Comparison of ENCODE assay signal across 17 mouse cellular contexts in genomic region chr5:117111064-117111773, GRCm38 (mm10). TPM values are rescaled to one million over a fixed set of nuclear protein-coding genes. Genes with fewer than 3 reads are reported as not detected.
A peak's percentile ranks its signal among the peaks of the same experiment; 100 is the strongest.
DNase-seq lines count a peak whose midpoint lies in the region; ATAC-seq and TF ChIP-seq lines count a peak whose summit lies in the region.
"Had no signal": no experiment of that assay in that cellular context is flagged by ENCODE, and none has a peak within 500 bp of the region (broad histone marks: within the 10 kb centered on the region; RNA-seq: fewer than 3 reads in every experiment).

No protein-coding gene starts in this region.

- in situ Hi-C loops in ES-E14 (cut with MboI; ENCODE audit: low sequenced_read_pairs in 2 of 2, unreplicated experiment in 2 of 2), result no loop called here

- H3K4me3 ChIP-seq in forebrain, postnatal 0 days (ENCODE audit: low read depth, low read length), result no peak overlapping the region
- no peak overlapping the region for H3K4me3 ChIP-seq in forebrain, embryonic 11.5 days (ENCODE audit: low read depth, low read length)
- H3K4me3 ChIP-seq in left cerebral cortex, adult 2 months, result no peak overlapping the region
- H3K4me3 ChIP-seq in ES-E14 (ENCODE audit: insufficient read depth in 1 of 2, low read depth in 1 of 2, low read length in 2 of 2, poor library complexity in 1 of 2, severe bottlenecking in 1 of 2), result peak overlapping the region; percentile 22 to 31; a peak in 2 of 4 replicates
- H3K4me3 ChIP-seq: hindbrain, embryonic 13.5 days; midbrain, embryonic 10.5 days had no signal

- no peak for DNase-seq in forebrain, postnatal 0 days
- DNase-seq in forebrain, embryonic 11.5 days (ENCODE audit: low spot score), result no peak
- no peak for DNase-seq in left cerebral cortex, adult 2 months (ENCODE audit: extremely low spot score in 1 of 2, low spot score in 2 of 2)
- DNase-seq in left cerebral cortex, adult 11 months (ENCODE audit: low spot score), result no peak
- no peak for DNase-seq in ES-E14 (ENCODE audit: low read depth, low spot score)
- peak; percentile 36 for DNase-seq in kidney, postnatal 10 days
- no peak for DNase-seq in frontal cortex, adult 2 months (ENCODE audit: extremely low spot score in 1 of 2, low spot score in 1 of 2)
- DNase-seq: cerebellum, adult 18-20 months; embryo, embryonic 11 days; gastrocnemius, postnatal 25 days; lung, postnatal 14 days; right cerebral cortex, postnatal 4 days had no signal

- peaks cover 50% of the 10 kb centered on the region for H3K36me3 ChIP-seq in forebrain, postnatal 0 days (ENCODE audit: insufficient read depth)
- peaks cover 9% of the 10 kb centered on the region; the same call in 1 of the 2 replicates for H3K36me3 ChIP-seq in forebrain, embryonic 11.5 days (ENCODE audit: control insufficient read depth, insufficient read depth, low read length)
- peaks cover 36% of the 10 kb centered on the region for H3K36me3 ChIP-seq in ES-E14 (ENCODE audit: control insufficient read depth, insufficient read depth, low read length, poor library complexity, severe bottlenecking)

- no peak overlapping the region for H3K27ac ChIP-seq in forebrain, postnatal 0 days (ENCODE audit: low read depth, low read length)
- H3K27ac ChIP-seq in forebrain, embryonic 11.5 days (ENCODE audit: low read depth, low read length), result no peak overlapping the region
- no peak overlapping the region for H3K27ac ChIP-seq in left cerebral cortex, adult 2 months
- H3K27ac ChIP-seq in ES-E14 (ENCODE audit: insufficient read depth, low read depth, low read length, poor library complexity, severe bottlenecking), result no peak overlapping the region
- H3K27ac ChIP-seq: hindbrain, embryonic 13.5 days; midbrain, embryonic 10.5 days had no signal

- H3K27me3 ChIP-seq in forebrain, postnatal 0 days (ENCODE audit: insufficient read depth, low read length), result no peaks in the 10 kb centered on the region
- H3K27me3 ChIP-seq in forebrain, embryonic 11.5 days (ENCODE audit: control insufficient read depth, insufficient read depth, low read length), result no peaks in the 10 kb centered on the region
- H3K27me3 ChIP-seq: hindbrain, embryonic 13.5 days had no signal

- no peak overlapping the region for H3K9ac ChIP-seq in forebrain, postnatal 0 days
- H3K9ac ChIP-seq in forebrain, embryonic 11.5 days (ENCODE audit: low read length), result no peak overlapping the region
- peak overlapping the region; percentile 14; the same call in 1 of the 2 replicates for H3K9ac ChIP-seq in ES-E14 (ENCODE audit: insufficient read depth, low read depth, low read length, poor library complexity, severe bottlenecking)
- H3K9ac ChIP-seq: hindbrain, embryonic 13.5 days had no signal

- 0 out of 2 replicates have a peak, but pooled peaks cover 3% of the 10 kb centered on the region for H3K4me1 ChIP-seq in forebrain, postnatal 0 days (ENCODE audit: insufficient read depth)
- H3K4me1 ChIP-seq in forebrain, embryonic 11.5 days (replicated peaks; ENCODE audit: control insufficient read depth, insufficient read depth, low read length), result no peaks in the 10 kb centered on the region; the same call in 1 of the 2 replicates
- H3K4me1 ChIP-seq in ES-E14 (ENCODE audit: control insufficient read depth in 2 of 2, insufficient read depth in 2 of 2, low read length in 2 of 2, poor library complexity in 1 of 2), result peaks cover 5 to 10% of the 10 kb centered on the region in 2 experiments; a peak in 3 of 4 replicates

- ATAC-seq in forebrain, postnatal 0 days, result no peak
- ATAC-seq in forebrain, embryonic 11.5 days (replicated peaks; ENCODE audit: low FRiP score), result no peak
- ATAC-seq in megakaryocyte progenitor cell, adult 5-6 weeks (replicated peaks; ENCODE audit: poor library complexity), result no peak
- ATAC-seq: forebrain, embryonic 16.5 days had no signal

- WGBS in forebrain, postnatal 0 days, result 93% methylated on average over 16 of the region's 16 CpGs
- WGBS in forebrain, embryonic 11.5 days, result 91% methylated on average over 16 of the region's 16 CpGs

- intact Hi-C loops in left cerebral cortex, adult 2 months (cut with DNase I), result no loop called here

- H3K4me2 ChIP-seq in forebrain, postnatal 0 days (ENCODE audit: low read depth), result no peak overlapping the region
- no peak overlapping the region for H3K4me2 ChIP-seq in forebrain, embryonic 11.5 days (ENCODE audit: low read depth, low read length, severe bottlenecking)
- H3K4me2 ChIP-seq: hindbrain, embryonic 13.5 days; liver, embryonic 11.5 days had no signal

- no peaks in the 10 kb centered on the region for H3K9me3 ChIP-seq in forebrain, postnatal 0 days (ENCODE audit: low read length)
- H3K9me3 ChIP-seq in forebrain, embryonic 11.5 days (ENCODE audit: control insufficient read depth, low read length), result no peaks in the 10 kb centered on the region
- H3K9me3 ChIP-seq in ES-E14 (ENCODE audit: control insufficient read depth, insufficient read depth, low read depth, low read length), result no peaks in the 10 kb centered on the region
- H3K9me3 ChIP-seq: hindbrain, embryonic 13.5 days; midbrain, embryonic 10.5 days had no signal

- 0 out of 2 replicates have a peak, but pooled peaks have one; percentile 21 for TF ChIP-seq CTCF in forebrain, postnatal 0 days (IDR thresholded peaks at IDR 0.05; ENCODE audit: low read depth)
- TF ChIP-seq CTCF in left cerebral cortex, adult 2 months (IDR thresholded peaks at IDR 0.05), result peak; percentile 22

TF ChIP-seq in ES-E14, 5 proteins besides CTCF, POLR2A, EP300 and RAD21:
- no peak for TF ChIP-seq MAFK (IDR thresholded peaks at IDR 0.05; ENCODE audit: insufficient read depth, low read depth, low read length)
- no peak for TF ChIP-seq HCFC1 (IDR thresholded peaks at IDR 0.05; ENCODE audit: borderline replicate concordance, insufficient read depth, low read length)
- TF ChIP-seq ZC3H11A (IDR thresholded peaks at IDR 0.05; ENCODE audit: borderline replicate concordance, low read depth, low read length), result no peak
- TF ChIP-seq ZNF384 (IDR thresholded peaks at IDR 0.05; ENCODE audit: low read depth, low read length), result no peak
- no peak for TF ChIP-seq CHD2 (IDR thresholded peaks at IDR 0.05; ENCODE audit: low read depth, low read length)

RNA-seq across cellular contexts. Expression of gene Suds3, which starts 4.7 kb away (rescaled TPM):
- total RNA-seq in forebrain, postnatal 0 days (2014; rRNA removed), result 83.5 and 95.9 TPM in 2 replicates
- polyA plus RNA-seq in forebrain, postnatal 0 days (2015; fragmentation: Nextera tagmentation; extraction: Ambion mirVana), result 75.9 and 76.4 TPM in 2 replicates
- 51.8 and 52.1 TPM in 2 replicates for polyA plus RNA-seq in forebrain, embryonic 11.5 days (2014; fragmentation: Nextera tagmentation; extraction: Ambion mirVana)
- total RNA-seq in left cerebral cortex, adult 2 months (2021), result 100 to 1,000 TPM; 117 to 141 TPM
- 58.7 and 61.6 TPM in 2 replicates for total RNA-seq in ES-E14 (2012; rRNA removed)
- 20.0 and 23.2 TPM in 2 replicates for total RNA-seq in megakaryocyte progenitor cell, adult 5-6 weeks (2015)
- 106 and 114 TPM in 2 replicates for total RNA-seq in megakaryocyte progenitor cell, adult 5-6 weeks (2017)
- polyA plus RNA-seq in frontal cortex, adult 2 months (2012; rRNA removed), result 122 and 124 TPM in 2 replicates

RNA-seq across cellular contexts. Expression of gene Taok3, which starts 8.7 kb away (rescaled TPM):
- 37.2 TPM in 2 replicates for total RNA-seq in forebrain, postnatal 0 days (2014; rRNA removed)
- 40.8 and 57.6 TPM in 2 replicates for polyA plus RNA-seq in forebrain, postnatal 0 days (2015; fragmentation: Nextera tagmentation; extraction: Ambion mirVana)
- 16.2 and 16.9 TPM in 2 replicates for polyA plus RNA-seq in forebrain, embryonic 11.5 days (2014; fragmentation: Nextera tagmentation; extraction: Ambion mirVana)
- total RNA-seq in left cerebral cortex, adult 2 months (2021), result 10 to 100 TPM; 52.5 to 54.7 TPM
- total RNA-seq in ES-E14 (2012; rRNA removed), result 6.9 and 10.0 TPM in 2 replicates
- 62.9 and 66.8 TPM in 2 replicates for total RNA-seq in megakaryocyte progenitor cell, adult 5-6 weeks (2015)
- 43.6 and 57.8 TPM in 2 replicates for total RNA-seq in megakaryocyte progenitor cell, adult 5-6 weeks (2017)
- polyA plus RNA-seq in frontal cortex, adult 2 months (2012; rRNA removed), result 43.8 and 48.2 TPM in 2 replicates

Comparison
In these comparisons a context has a peak if more than half of its experiments do, and no peak if none do; other contexts are left out.
1. H3K4me3 ChIP-seq: peak in ES-E14 (2 of 2); none in forebrain, postnatal 0 days (single experiment), forebrain, embryonic 11.5 days (single experiment) and left cerebral cortex, adult 2 months (single experiment).